Mouse (Mus musculus) megakaryocyte, embryonic 14.5 days (primary cell): ENCODE data around the gene Cytl1.

Source experiments
- FLI1 ChIP-seq: IDR thresholded peaks from 2 replicates; pipeline ENCODE4 v1.6.1; 2012; ENCODE audit warnings: low read length, inconsistent platforms, mixed read lengths
- GATA1 ChIP-seq: IDR thresholded peaks from 3 replicates; pipeline ENCODE4 v1.6.1; 2012; ENCODE audit warnings: mixed read lengths, low read length, inconsistent platforms, borderline replicate concordance

DNA sequence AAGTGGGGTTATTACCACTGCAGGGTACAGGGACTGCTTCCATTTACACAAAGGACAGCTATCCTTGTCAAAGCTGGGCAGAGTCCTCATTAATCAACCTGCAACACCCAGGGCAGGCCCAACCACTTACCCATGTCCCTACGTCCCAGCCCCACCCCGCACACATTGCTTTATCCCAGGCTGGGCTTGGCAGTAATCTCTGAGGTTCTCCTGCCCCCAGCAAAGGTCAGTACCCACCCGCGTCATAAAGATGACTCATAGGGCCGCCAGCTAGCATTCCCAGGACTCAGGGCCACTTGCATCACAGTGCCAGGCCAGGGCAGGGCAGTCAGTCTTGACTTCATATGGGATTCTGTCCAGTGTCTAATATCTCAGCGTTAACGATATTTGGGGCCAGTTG lies 18.0 kb downstream of the Cytl1 start:
- TF ChIP-seq GATA1 = no peak
- TF ChIP-seq FLI1 = no peak
